Mouse (Mus musculus) forebrain, embryonic 15.5 days (tissue): Measurements from ENCODE around the gene Tmem198. TPM values are rescaled to one million over a fixed set of nuclear protein-coding genes. Genes with fewer than 3 reads are reported as not detected.

Source experiments
- ATAC-seq: fragments of 200-750 bp; cut with Nextera tagmentation; replicated peaks from 2 replicates; pipeline ENCODE4 v1.8.0; 2017; ENCODE audit warnings: mild to moderate bottlenecking, moderate TSS enrichment, moderate library complexity
- H3K27ac ChIP-seq: fragments of 300-500 bp; sonication (generic); replicated peaks from 2 replicates; pipeline ENCODE4 v1.5.1; 2015; ENCODE audit warnings: mild to moderate bottlenecking, inconsistent platforms
- H3K27me3 ChIP-seq: fragments of 300-500 bp; sonication (generic); 2 replicates; pipeline ENCODE4 v1.6.1; 2015; ENCODE audit warnings: inconsistent platforms
- H3K36me3 ChIP-seq: fragments of 300-500 bp; sonication (generic); 2 replicates; pipeline ENCODE4 v1.6.1; 2015; ENCODE audit warnings: mild to moderate bottlenecking, inconsistent platforms
- H3K4me1 ChIP-seq: fragments of 300-500 bp; sonication (generic); 2 replicates; pipeline ENCODE4 v1.6.1; 2015; ENCODE audit warnings: inconsistent platforms
- H3K4me2 ChIP-seq: fragments of 300-500 bp; sonication (generic); replicated peaks from 2 replicates; pipeline ENCODE4 v1.6.1; 2015; ENCODE audit warnings: mild to moderate bottlenecking, inconsistent platforms
- H3K4me3 ChIP-seq: fragments of 300-500 bp; sonication (generic); 2 replicates; pipeline ENCODE4 v1.5.1; 2015; ENCODE audit warnings: mild to moderate bottlenecking, inconsistent platforms
- H3K9ac ChIP-seq: fragments of 300-500 bp; sonication (generic); replicated peaks from 2 replicates; pipeline ENCODE4 v1.6.1; 2015; ENCODE audit warnings: mild to moderate bottlenecking, inconsistent platforms
- H3K9me3 ChIP-seq: fragments of 300-500 bp; sonication (generic); 2 replicates; pipeline ENCODE4 v1.6.1; 2016; ENCODE audit warnings: inconsistent platforms
- WGBS: fragments of 180-500 bp; shearing (Covaris S2); methylation state at CpG from one replicate; pipeline ENCODE4 v1.1.7; 2015; ENCODE audit warnings: mixed read lengths; 5-methylcytosine and 5-hydroxymethylcytosine counted together
- polyA plus RNA-seq: library from polyadenylated mRNA; unstranded; fragments of >200 nt; fragmentation: Nextera tagmentation; extraction: Ambion mirVana; gene quantifications from 2 replicates; pipeline ENCODE4 v1.2.1, GENCODE M21; 2015

Tmem198 gene
- polyA plus RNA-seq: 53.4 and 55.4 TPM in 2 replicates

GRCm38 (mm10) chr1:75478916-75479634 lies at the start of gene Tmem198, which contains the start of gene Chpf:
Gene Tmem198 (plus strand): TSS chr1:75479532.
Gene Chpf (minus strand): TSS chr1:75479307.
- Histone ChIP-seq H3K4me1 (peaks cover 50% of the 10 kb centered on the region), H3K27ac (peak within 1 kb of the TSS; percentile 83), H3K36me3 (peaks cover 33% of the 10 kb centered on the region), H3K4me2 (peak within 1 kb of the TSS; percentile 74), H3K9ac (peak within 1 kb of the TSS; percentile 69), H3K27me3 (peaks cover 5% of the 10 kb centered on the region; the same call in 1 of the 2 replicates), H3K9me3 (no peaks in the 10 kb centered on the region), H3K4me3 (peak within 1 kb of the TSS; percentile 75)
- under 1% methylated on average over 74 of the region's 76 CpGs for WGBS
- ATAC-seq: peak; percentile 89

GRCm38 (mm10) chr1:75435475-75436328 lies 43.6 kb upstream of the Tmem198 start, which contains the start of gene Gmppa:
Gene Gmppa (plus strand): TSS chr1:75435930.
- Histone ChIP-seq H3K4me1 (peaks cover 9% of the 10 kb centered on the region), H3K4me3 (peak within 1 kb of the TSS; percentile 65), H3K9ac (peak within 1 kb of the TSS; percentile 72), H3K36me3 (no peaks in the 10 kb centered on the region), H3K27me3 (no peaks in the 10 kb centered on the region), H3K27ac (peak within 1 kb of the TSS; percentile 69), H3K9me3 (no peaks in the 10 kb centered on the region), H3K4me2 (peak within 1 kb of the TSS; percentile 64)
- 6% methylated on average over 28 of the region's 28 CpGs for WGBS
- ATAC-seq: peak; percentile 91

- Histone ChIP-seq H3K9ac (no peak overlapping the region), H3K4me3 (no peak overlapping the region), H3K9me3 (no peaks in the 10 kb centered on the region), H3K27me3 (no peaks in the 10 kb centered on the region), H3K4me2 (no peak overlapping the region), H3K36me3 (no peaks in the 10 kb centered on the region), H3K27ac (no peak overlapping the region), H3K4me1 (peaks cover 27% of the 10 kb centered on the region)
- WGBS: 78% methylated on average over 8 of the region's 9 CpGs
- no peak for ATAC-seq
Observed at GRCm38 (mm10) chr1:75438782-75439181, 40.5 kb upstream of the Tmem198 start.

GRCm38 (mm10) chr1:75440661-75441060 lies 38.7 kb upstream of the Tmem198 start:
- Histone ChIP-seq H3K27me3 (no peaks in the 10 kb centered on the region), H3K36me3 (no peaks in the 10 kb centered on the region), H3K4me2 (no peak overlapping the region), H3K4me1 (peaks cover 43% of the 10 kb centered on the region), H3K27ac (no peak overlapping the region), H3K4me3 (no peak overlapping the region), H3K9ac (no peak overlapping the region), H3K9me3 (no peaks in the 10 kb centered on the region)
- WGBS: 84% methylated on average over 7 of the region's 7 CpGs
- no peak for ATAC-seq

GRCm38 (mm10) chr1:75441471-75441996 lies 37.8 kb upstream of the Tmem198 start:
- Histone ChIP-seq H3K4me2 (no peak overlapping the region), H3K9ac (no peak overlapping the region), H3K9me3 (no peaks in the 10 kb centered on the region), H3K27ac (no peak overlapping the region), H3K27me3 (0 out of 2 replicates have a peak, but pooled peaks cover under 1% of the 10 kb centered on the region), H3K4me1 (peaks cover 47% of the 10 kb centered on the region), H3K36me3 (no peaks in the 10 kb centered on the region), H3K4me3 (no peak overlapping the region)
- ATAC-seq: no peak
- WGBS: 86% methylated on average over 15 of the region's 15 CpGs

GRCm38 (mm10) chr1:75442171-75442570 lies 37.2 kb upstream of the Tmem198 start:
- H3K27me3 ChIP-seq: peaks cover 6% of the 10 kb centered on the region; the same call in 1 of the 2 replicates
- ATAC-seq: no peak
- H3K4me2 ChIP-seq: no peak overlapping the region
- H3K9me3 ChIP-seq: no peaks in the 10 kb centered on the region
- no peaks in the 10 kb centered on the region for H3K36me3 ChIP-seq
- H3K4me1 ChIP-seq: peaks cover 52% of the 10 kb centered on the region
- no peak overlapping the region for H3K4me3 ChIP-seq
- H3K27ac ChIP-seq: no peak overlapping the region
- H3K9ac ChIP-seq: no peak overlapping the region
- 81% methylated on average over 9 of the region's 9 CpGs for WGBS

GRCm38 (mm10) chr1:75442811-75443210 lies 36.5 kb upstream of the Tmem198 start:
- Histone ChIP-seq H3K9ac (no peak overlapping the region), H3K36me3 (no peaks in the 10 kb centered on the region), H3K27me3 (peaks cover 6% of the 10 kb centered on the region; the same call in 1 of the 2 replicates), H3K4me2 (0 out of 2 replicates have a peak overlapping the region, but pooled peaks have one; percentile 2), H3K4me1 (peaks cover 58% of the 10 kb centered on the region), H3K9me3 (no peaks in the 10 kb centered on the region), H3K4me3 (no peak overlapping the region), H3K27ac (peak overlapping the region; percentile 75)
- ATAC-seq: no peak; the same call in 1 of the 2 replicates
- 24% methylated on average over 8 of the region's 8 CpGs for WGBS

- Histone ChIP-seq H3K4me1 (peaks cover 64% of the 10 kb centered on the region), H3K27ac (peak overlapping the region; percentile 75), H3K9ac (no peak overlapping the region), H3K4me3 (no peak overlapping the region), H3K4me2 (0 out of 2 replicates have a peak overlapping the region, but pooled peaks have one; percentile 2), H3K27me3 (peaks cover 9% of the 10 kb centered on the region; the same call in 1 of the 2 replicates), H3K36me3 (no peaks in the 10 kb centered on the region), H3K9me3 (no peaks in the 10 kb centered on the region)
- ATAC-seq: peak; percentile 47
- WGBS: 17% methylated on average over 13 of the region's 13 CpGs
Observed at GRCm38 (mm10) chr1:75443247-75444024, 35.9 kb upstream of the Tmem198 start.

- no peak for ATAC-seq
- peaks cover 71% of the 10 kb centered on the region for H3K4me1 ChIP-seq
- H3K4me2 ChIP-seq: no peak overlapping the region
- WGBS: 45% methylated on average over 3 of the region's 3 CpGs
- H3K9ac ChIP-seq: no peak overlapping the region
- H3K27ac ChIP-seq: 0 out of 2 replicates have a peak overlapping the region, but pooled peaks have one; percentile 75
- H3K9me3 ChIP-seq: no peaks in the 10 kb centered on the region
- peaks cover 15% of the 10 kb centered on the region for H3K27me3 ChIP-seq
- no peaks in the 10 kb centered on the region for H3K36me3 ChIP-seq
- no peak overlapping the region for H3K4me3 ChIP-seq
Observed at GRCm38 (mm10) chr1:75444208-75444607, 35.1 kb upstream of the Tmem198 start.

- H3K9ac ChIP-seq: no peak overlapping the region
- H3K4me1 ChIP-seq: peaks cover 81% of the 10 kb centered on the region
- WGBS: 10% methylated on average over 9 of the region's 9 CpGs
- peak overlapping the region; percentile 22; the same call in 1 of the 2 replicates for H3K4me2 ChIP-seq
- no peaks in the 10 kb centered on the region for H3K9me3 ChIP-seq
- no peaks in the 10 kb centered on the region for H3K36me3 ChIP-seq
- H3K4me3 ChIP-seq: no peak overlapping the region
- no peak overlapping the region for H3K27ac ChIP-seq
- H3K27me3 ChIP-seq: peaks cover 24% of the 10 kb centered on the region
- ATAC-seq: peak; percentile 5
Observed at GRCm38 (mm10) chr1:75445141-75445701, 34.1 kb upstream of the Tmem198 start.
